Mouse (Mus musculus): Measurements from ENCODE around the gene Slc6a11.

GRCm38 (mm10) chr6:114138970-114139369 is 7.9 kb downstream of the Slc6a11 start:
- TF ChIP-seq CTCF (IDR thresholded peaks at IDR 0.05) = no peak
- TF ChIP-seq EP300 (IDR thresholded peaks at IDR 0.05) = no peak

All from lung, postnatal 0 days (tissue).